Mouse (Mus musculus) neural tube, embryonic 12.5 days (tissue): ENCODE results near the gene Xlr. TPM values are rescaled to one million over a fixed set of nuclear protein-coding genes. Genes with fewer than 3 reads are reported as not detected.
"Not testable (repeated sequence)": the region's sequence is repeated elsewhere in the genome, so short reads cannot be mapped to it uniquely, and the experiment has no call there.

Source experiments
- ATAC-seq: fragments of 200-750 bp; cut with Nextera tagmentation; 2 replicates; pipeline ENCODE4 v1.8.0; 2017; ENCODE audit warnings: low read depth, mild to moderate bottlenecking, moderate TSS enrichment, moderate library complexity; ENCODE audit not compliant: low FRiP score
- H3K27ac ChIP-seq: fragments of 300-500 bp; sonication (generic); 2 replicates; pipeline ENCODE4 v1.5.1; 2016
- H3K27me3 ChIP-seq: fragments of 300-500 bp; sonication (generic); replicated peaks from 2 replicates; pipeline ENCODE4 v1.6.1; 2016; ENCODE audit warnings: mild to moderate bottlenecking
- H3K36me3 ChIP-seq: fragments of 300-500 bp; sonication (generic); 2 replicates; pipeline ENCODE4 v1.6.1; 2016; ENCODE audit warnings: mild to moderate bottlenecking
- H3K4me1 ChIP-seq: fragments of 300-500 bp; sonication (generic); 2 replicates; pipeline ENCODE4 v1.6.1; 2016
- H3K4me2 ChIP-seq: fragments of 300-500 bp; sonication (generic); replicated peaks from 2 replicates; pipeline ENCODE4 v1.6.1; 2016; ENCODE audit warnings: mild to moderate bottlenecking
- H3K4me3 ChIP-seq: fragments of 300-500 bp; sonication (generic); 2 replicates; pipeline ENCODE4 v1.5.1; 2016
- H3K9ac ChIP-seq: fragments of 300-500 bp; sonication (generic); 2 replicates; pipeline ENCODE4 v1.6.1; 2016; ENCODE audit warnings: mild to moderate bottlenecking
- H3K9me3 ChIP-seq: fragments of 300-500 bp; sonication (generic); 2 replicates; pipeline ENCODE4 v1.6.1; 2016; ENCODE audit warnings: mild to moderate bottlenecking
- WGBS: fragments of 180-500 bp; shearing (Covaris S2); methylation state at CpG from one replicate; pipeline ENCODE4 v1.1.7; 2016; 5-methylcytosine and 5-hydroxymethylcytosine counted together
- polyA plus RNA-seq: library from polyadenylated mRNA; unstranded; fragments of >200 nt; fragmentation: Nextera tagmentation; extraction: Ambion mirVana; gene quantifications from 2 replicates; pipeline ENCODE4 v1.2.1, GENCODE M21; 2016

Gene Xlr
- 0.28 and 0.44 TPM in 2 replicates for polyA plus RNA-seq

GRCm38 (mm10) chrX:53797519-53797918, at the start of gene Xlr:
Gene Xlr, minus strand, starts transcription at chrX:53797706.
- 86% methylated on average over 11 of the region's 11 CpGs for WGBS
- H3K4me3 ChIP-seq, ATAC-seq, H3K27me3 ChIP-seq, H3K9me3 ChIP-seq, H3K4me1 ChIP-seq, H3K9ac ChIP-seq, H3K36me3 ChIP-seq, H3K27ac ChIP-seq, H3K4me2 ChIP-seq: not testable (repeated sequence)

DNA sequence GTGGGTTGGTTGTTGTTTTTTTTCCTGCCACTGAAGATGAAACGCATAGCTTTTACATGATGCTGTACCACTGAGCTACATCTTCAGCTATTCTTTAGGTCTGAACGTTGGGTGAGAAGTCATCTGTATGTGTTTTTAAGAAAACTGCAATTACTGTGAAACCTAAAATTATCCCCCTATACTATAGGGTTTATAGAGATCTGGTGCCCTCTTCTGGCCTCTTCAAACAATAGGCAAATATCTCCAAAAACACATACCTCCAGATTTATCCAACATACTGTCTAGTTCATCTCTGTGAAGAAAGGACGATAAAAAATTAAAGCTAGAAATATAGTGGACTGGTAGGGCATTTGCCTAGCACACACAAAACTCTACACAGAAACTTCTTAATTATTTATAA, 1.6 kb upstream of the Xlr start:
- H3K9ac ChIP-seq = no peak overlapping the region
- H3K36me3 ChIP-seq = no peaks in the 10 kb centered on the region
- no peak for ATAC-seq
- H3K27me3 ChIP-seq = no peaks in the 10 kb centered on the region
- no peaks in the 10 kb centered on the region for H3K9me3 ChIP-seq
- no peak overlapping the region for H3K27ac ChIP-seq
- H3K4me2 ChIP-seq = no peak overlapping the region
- WGBS = 46% methylated on average over 3 of the region's 3 CpGs
- no peaks in the 10 kb centered on the region for H3K4me1 ChIP-seq
- H3K4me3 ChIP-seq = no peak overlapping the region

GRCm38 (mm10) chrX:53776276-53776675, 21.2 kb downstream of the Xlr start, which contains the start of gene Zfp36l3:
Gene Zfp36l3, minus strand, starts transcription at chrX:53776394.
- no peaks in the 10 kb centered on the region for H3K4me1 ChIP-seq
- ATAC-seq = no peak
- WGBS = 94% methylated on average over 12 of the region's 12 CpGs

DNA sequence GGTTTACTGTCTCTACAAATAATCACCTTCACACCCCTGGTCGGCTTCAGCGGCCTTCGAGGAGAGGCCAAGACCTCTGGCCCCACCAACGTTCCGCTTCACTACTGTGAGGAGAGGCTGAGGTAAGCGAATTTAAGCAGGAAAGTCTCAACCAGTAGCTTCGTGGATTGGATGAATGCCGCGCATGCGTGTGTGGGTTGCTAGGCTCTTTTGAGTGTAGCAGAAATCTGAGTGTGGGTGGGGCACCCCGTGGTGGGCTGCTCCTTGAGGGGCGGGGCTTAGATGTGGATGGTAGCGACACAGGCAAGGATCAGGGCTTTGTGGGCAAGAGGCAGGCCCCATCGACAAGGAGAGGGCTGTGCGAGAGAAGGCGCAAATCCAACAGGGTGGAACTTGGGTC, 39.8 kb downstream of the Xlr start, which contains the start of gene 1700013H16Rik:
1700013H16Rik (minus strand) TSS at position 96 of the 400 bp plus-strand sequence.
- WGBS = 90% methylated on average over 16 of the region's 16 CpGs
- H3K36me3 ChIP-seq = no peaks in the 10 kb centered on the region
- no peak within 1 kb of the TSS for H3K4me3 ChIP-seq
- no peak within 1 kb of the TSS for H3K9ac ChIP-seq
- no peak for ATAC-seq
- H3K9me3 ChIP-seq = peaks cover 7% of the 10 kb centered on the region
- no peak within 1 kb of the TSS for H3K4me2 ChIP-seq
- H3K27ac ChIP-seq = no peak within 1 kb of the TSS
- no peaks in the 10 kb centered on the region for H3K4me1 ChIP-seq
- no peaks in the 10 kb centered on the region for H3K27me3 ChIP-seq

More at GRCm38 (mm10) chrX:53776276-53776675, 21.2 kb downstream of the Xlr start, which contains the start of gene Zfp36l3:
- no peaks in the 10 kb centered on the region for H3K36me3 ChIP-seq
- H3K4me2 ChIP-seq = no peak within 1 kb of the TSS
- H3K9me3 ChIP-seq = 0 out of 2 replicates have a peak, but pooled peaks cover 4% of the 10 kb centered on the region
- H3K27me3 ChIP-seq = no peaks in the 10 kb centered on the region
- no peak within 1 kb of the TSS for H3K4me3 ChIP-seq
- H3K9ac ChIP-seq = no peak within 1 kb of the TSS
- H3K27ac ChIP-seq = no peak within 1 kb of the TSS

DNA sequence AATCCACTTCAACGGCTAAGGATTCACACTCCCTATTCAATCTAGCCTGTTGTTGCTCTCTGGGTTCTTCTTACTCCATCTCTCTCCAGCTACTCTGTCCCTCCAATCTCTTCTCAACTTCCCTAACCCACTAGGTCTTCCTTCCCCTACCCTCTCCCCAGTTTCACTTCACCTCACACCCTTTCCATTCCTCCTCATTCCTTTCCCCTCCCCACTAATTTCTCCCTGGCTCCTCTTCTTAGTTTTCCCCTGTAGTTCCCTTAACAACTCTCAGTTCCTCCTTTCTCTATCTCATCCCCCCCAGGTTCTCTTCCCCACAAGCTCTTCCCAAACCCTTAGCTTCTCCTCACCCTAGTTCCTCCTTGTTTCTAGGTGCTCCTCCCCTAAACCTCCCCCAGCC, 44.7 kb downstream of the Xlr start:
- H3K9me3 ChIP-seq = peaks cover 6% of the 10 kb centered on the region
- H3K27me3 ChIP-seq = no peaks in the 10 kb centered on the region
- no peak overlapping the region for H3K9ac ChIP-seq
- no peak overlapping the region for H3K4me3 ChIP-seq
- H3K27ac ChIP-seq = no peak overlapping the region
- 90% methylated on average over 1 of the region's 1 CpGs for WGBS
- no peaks in the 10 kb centered on the region for H3K36me3 ChIP-seq
- ATAC-seq = no peak
- H3K4me2 ChIP-seq = no peak overlapping the region
- H3K4me1 ChIP-seq = no peaks in the 10 kb centered on the region

GRCm38 (mm10) chrX:53728967-53729366, 68.5 kb downstream of the Xlr start:
- no peaks in the 10 kb centered on the region for H3K36me3 ChIP-seq
- H3K4me2 ChIP-seq = no peak overlapping the region
- H3K4me1 ChIP-seq = no peaks in the 10 kb centered on the region
- H3K27me3 ChIP-seq = no peaks in the 10 kb centered on the region
- H3K4me3 ChIP-seq = no peak overlapping the region
- 93% methylated on average over 2 of the region's 2 CpGs for WGBS
- ATAC-seq = no peak
- no peaks in the 10 kb centered on the region for H3K9me3 ChIP-seq
- H3K9ac ChIP-seq = no peak overlapping the region
- no peak overlapping the region for H3K27ac ChIP-seq

Other genes with a start within 250 kb of the Xlr start
- 111 and 113 TPM in 2 replicates for gene Rtl8c, start 189.7 kb downstream of the Xlr start, polyA plus RNA-seq
- not detected in 2 replicates for gene Gm14597, start 188.7 kb downstream of the Xlr start, polyA plus RNA-seq
- gene Rtl8a, start 154.0 kb downstream of the Xlr start, polyA plus RNA-seq = 146 and 157 TPM in 2 replicates
- 114 and 123 TPM in 2 replicates for gene Rtl8b, start 127.3 kb downstream of the Xlr start, polyA plus RNA-seq
- gene 4930502E18Rik, start 72.9 kb downstream of the Xlr start, polyA plus RNA-seq = 0.18 and 0.35 TPM in 2 replicates
- gene 1700013H16Rik, start 39.9 kb downstream of the Xlr start, polyA plus RNA-seq = 0.15 TPM in 1 of 2 replicates, not detected in the other
- not detected in 2 replicates for gene Zfp36l3, start 21.3 kb downstream of the Xlr start, polyA plus RNA-seq